Mouse (Mus musculus): Measurements from ENCODE around the gene Fgfr2.
"Not testable (repeated sequence)": the region's sequence is repeated elsewhere in the genome, so short reads cannot be mapped to it uniquely, and the experiment has no call there.

The Fgfr2 gene

GRCm38 (mm10) chr7:131465735-131466134 is 1657.4 kb downstream of the Fgfr2 start:
- no peak for DNase-seq

GRCm38 (mm10) chr7:131465117-131465601 is 1658.0 kb downstream of the Fgfr2 start:
- no peak for DNase-seq

- no peak for DNase-seq
These were observed 1666.4 kb downstream of the Fgfr2 start for GRCm38 (mm10) chr7:131456714-131457113.

- DNase-seq = no peak
These were observed 1686.1 kb downstream of the Fgfr2 start for GRCm38 (mm10) chr7:131437051-131437450.

GRCm38 (mm10) chr7:131434276-131434675 is 1688.9 kb downstream of the Fgfr2 start:
- no peak for DNase-seq

GRCm38 (mm10) chr7:131432244-131432643 is 1690.9 kb downstream of the Fgfr2 start:
- DNase-seq = peak in 1 of 2 experiments; percentile 52

- no peak for DNase-seq
These were observed 1695.8 kb downstream of the Fgfr2 start for GRCm38 (mm10) chr7:131427331-131427730.

GRCm38 (mm10) chr7:131424912-131425311 is 1698.2 kb downstream of the Fgfr2 start:
- no peak for DNase-seq

- no peak for DNase-seq
These were observed 1705.5 kb downstream of the Fgfr2 start for GRCm38 (mm10) chr7:131417605-131418004.

GRCm38 (mm10) chr7:131416742-131417141 is 1706.4 kb downstream of the Fgfr2 start:
- not testable (repeated sequence) for DNase-seq

GRCm38 (mm10) chr7:131411941-131412270 is 1711.2 kb downstream of the Fgfr2 start:
- DNase-seq = no peak

- DNase-seq = no peak
These were observed 1711.8 kb downstream of the Fgfr2 start for GRCm38 (mm10) chr7:131411221-131411940.

GRCm38 (mm10) chr7:131410416-131411058 is 1712.6 kb downstream of the Fgfr2 start, which contains the start of the genes Ikzf5 and Acadsb:
TSS of gene Ikzf5 (minus strand) at chr7:131410521.
TSS of gene Acadsb (plus strand) at chr7:131410601.
- peak; percentile 99 for DNase-seq

GRCm38 (mm10) chr7:131409988-131410385 is 1713.2 kb downstream of the Fgfr2 start:
- DNase-seq = no peak

- peak in 1 of 2 experiments; percentile 18 for DNase-seq
These were observed 1713.7 kb downstream of the Fgfr2 start for GRCm38 (mm10) chr7:131409321-131409987.

- DNase-seq = not testable (repeated sequence)
These were observed 1731.4 kb downstream of the Fgfr2 start for GRCm38 (mm10) chr7:131391761-131392160.

GRCm38 (mm10) chr7:131371880-131372651 is 1751.1 kb downstream of the Fgfr2 start:
- no peak for DNase-seq

GRCm38 (mm10) chr7:131371470-131371860 is 1751.7 kb downstream of the Fgfr2 start:
- no peak for DNase-seq

- peak; percentile 95 for DNase-seq
These were observed 1752.3 kb downstream of the Fgfr2 start, which contains the start of gene Pstk for GRCm38 (mm10) chr7:131370648-131371469. TSS of gene Pstk (plus strand) at chr7:131371141.

- no peak for DNase-seq
These were observed 1759.0 kb downstream of the Fgfr2 start for GRCm38 (mm10) chr7:131364131-131364530.

- peak; percentile 95 to 97 for DNase-seq
These were observed 1760.4 kb downstream of the Fgfr2 start, which contains the start of gene 2310057M21Rik for GRCm38 (mm10) chr7:131362615-131363300. TSS of gene 2310057M21Rik (minus strand) at chr7:131362759.
